Mouse (Mus musculus) c-Kit-negative CD71-positive TER-119-positive erythroid progenitor cells, embryonic 14.5 days (primary cell): ENCODE data around the gene Dock2.

ENCODE experiments used
- DNase-seq: peaks from one replicate; pipeline ENCODE4 v3.0.0-alpha.2; 2013; ENCODE audit warnings: low read depth, low spot score

Gene Dock2

DNA sequence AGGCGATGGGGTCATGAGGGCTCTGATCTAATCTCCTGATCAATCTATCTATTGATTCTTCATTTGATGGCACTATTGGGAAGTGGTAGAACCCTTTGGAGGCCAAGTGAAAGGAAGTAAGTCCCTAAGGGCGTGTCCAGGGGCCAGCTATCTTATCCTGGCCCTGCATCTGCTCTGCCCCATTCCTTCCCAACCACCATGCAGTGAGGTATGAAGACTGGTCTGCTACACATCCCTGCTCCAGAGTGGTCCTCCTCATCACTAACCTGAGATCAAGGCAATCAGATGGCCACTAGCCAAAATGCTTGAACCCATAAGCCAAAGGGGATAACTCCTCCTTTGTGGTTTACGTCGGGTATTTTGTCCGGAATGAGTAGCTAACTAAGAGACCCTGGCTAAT is 256.5 kb downstream of the Dock2 start:
- DNase-seq = no peak

DNA sequence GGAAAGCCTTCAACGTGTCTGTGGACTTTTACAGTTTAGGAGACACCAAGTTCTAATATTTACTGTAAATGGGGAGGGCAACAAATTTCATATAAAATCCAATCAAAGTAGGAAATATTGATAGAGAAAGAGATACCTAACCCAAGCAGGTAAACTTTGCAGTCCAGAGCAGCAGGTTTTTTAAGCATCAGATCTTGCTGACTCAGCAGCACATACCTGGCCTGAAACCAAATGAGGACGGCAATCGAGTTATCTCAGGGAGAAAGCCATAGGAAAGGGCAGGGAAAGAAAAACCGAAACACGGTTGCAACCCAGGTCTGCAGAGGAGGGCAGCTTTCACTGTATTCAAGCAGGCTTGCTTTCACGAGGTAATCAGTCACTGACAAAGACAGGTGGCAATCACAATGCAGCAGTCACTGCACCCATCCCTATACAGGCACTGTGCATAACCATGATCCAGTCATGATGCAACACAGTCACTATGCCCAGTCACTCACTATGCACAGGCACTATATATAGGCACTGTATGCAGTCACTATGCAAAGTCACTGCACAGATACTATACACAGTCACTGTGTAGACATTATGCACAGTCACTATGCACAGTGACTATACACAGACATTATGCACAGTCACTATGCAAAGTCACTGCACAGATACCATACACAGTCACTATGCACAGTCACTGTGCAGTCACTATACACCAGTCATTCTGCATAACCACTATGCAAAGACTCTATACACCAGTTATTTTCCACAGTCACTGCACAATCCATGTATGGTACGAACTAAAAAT is 258.4 kb downstream of the Dock2 start:
- no peak for DNase-seq

DNA sequence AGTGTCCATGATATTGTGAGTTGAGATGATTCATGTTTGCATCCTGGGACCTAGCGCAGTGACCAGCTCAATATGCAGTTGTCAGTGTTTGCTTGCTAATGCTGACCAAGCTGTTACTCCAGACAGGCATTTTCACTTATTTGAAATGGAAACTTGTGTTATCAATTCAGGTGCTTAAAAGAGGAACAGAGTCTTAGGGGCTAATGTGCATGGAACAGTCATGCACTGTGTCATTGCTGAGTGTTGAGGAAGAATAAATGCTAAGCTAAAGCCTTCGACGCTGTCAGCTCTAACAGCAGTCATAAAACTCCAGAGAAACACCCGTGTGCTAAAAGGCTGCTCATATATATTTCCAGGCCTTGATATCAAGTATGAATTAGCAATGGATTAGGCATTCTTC is 259.1 kb downstream of the Dock2 start:
- no peak for DNase-seq

DNA sequence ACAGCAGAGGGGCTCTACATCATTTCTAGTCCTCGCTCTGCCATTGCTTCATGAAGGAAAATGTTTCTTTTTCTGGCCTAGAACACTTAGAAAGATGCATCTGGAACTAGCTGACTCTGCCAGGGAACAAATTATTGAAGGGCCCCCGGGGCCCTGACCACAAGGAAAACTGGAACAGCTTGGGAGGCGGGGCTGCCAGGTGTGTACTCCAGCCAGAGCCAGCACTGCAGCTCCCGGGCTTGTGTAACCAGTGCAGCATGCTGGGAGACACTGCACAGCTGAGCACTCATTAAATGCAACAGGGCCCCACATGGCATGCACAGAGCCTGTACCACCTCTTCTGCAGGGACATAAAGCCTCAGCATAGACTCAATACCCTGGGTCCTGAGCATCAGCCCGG is 265.1 kb downstream of the Dock2 start:
- no peak for DNase-seq

DNA sequence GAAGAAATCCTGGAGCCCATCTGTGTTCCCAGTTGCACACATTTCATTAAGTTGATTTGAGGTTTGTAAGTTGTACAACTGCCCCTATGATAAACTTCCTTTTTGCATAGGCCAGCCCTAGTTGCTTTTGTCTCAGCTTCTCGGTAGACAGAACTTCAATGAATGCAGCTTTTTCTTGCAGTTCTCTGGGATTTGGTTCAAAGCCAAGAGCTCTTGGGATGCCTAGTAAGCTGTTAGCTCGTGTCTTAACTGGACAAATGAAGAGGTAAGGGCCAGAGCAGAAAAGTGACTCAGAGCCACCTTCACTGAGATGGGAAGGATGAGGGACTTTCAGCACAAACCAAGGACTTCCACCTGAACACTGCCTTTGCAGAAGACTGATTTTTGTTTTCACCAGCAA is 266.7 kb downstream of the Dock2 start:
- DNase-seq = no peak

DNA sequence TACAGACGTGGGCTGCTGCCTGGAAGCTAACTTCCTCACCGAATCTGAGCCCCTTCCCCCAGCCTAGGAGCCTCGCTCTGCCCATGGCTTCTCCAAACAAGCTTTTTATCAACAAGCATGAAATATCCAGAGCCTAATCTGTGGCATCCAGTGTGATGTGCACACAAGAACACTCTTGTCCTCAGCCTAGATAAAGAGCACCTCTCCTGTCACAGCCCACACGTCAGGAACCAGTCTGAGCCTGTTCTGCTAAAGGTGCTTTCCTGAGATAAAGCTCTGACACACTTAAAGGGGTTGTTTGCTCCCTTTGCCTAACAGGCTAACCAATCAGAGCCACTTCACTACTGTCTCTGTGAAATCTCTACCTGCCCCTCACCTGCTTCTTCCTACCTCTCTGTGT is 268.4 kb downstream of the Dock2 start:
- no peak for DNase-seq

DNA sequence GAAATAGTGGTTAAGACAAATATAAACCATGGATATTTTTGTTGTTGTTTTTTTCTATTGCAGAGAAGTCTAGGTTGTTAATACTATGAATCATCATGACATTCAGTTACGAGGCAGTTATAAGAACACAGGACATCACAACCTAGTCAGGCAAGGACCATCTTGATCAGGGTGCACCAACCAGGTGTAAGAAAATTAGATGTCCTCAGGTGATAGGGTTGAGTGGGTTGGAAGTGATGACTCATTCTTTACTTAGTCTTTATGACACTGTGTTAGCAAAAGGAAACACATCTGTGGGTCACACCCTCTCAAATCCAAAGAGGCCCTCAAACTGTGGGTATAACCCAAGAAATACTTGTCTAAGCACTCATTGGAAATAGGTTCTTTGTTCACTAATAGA is 277.3 kb downstream of the Dock2 start:
- DNase-seq = no peak

DNA sequence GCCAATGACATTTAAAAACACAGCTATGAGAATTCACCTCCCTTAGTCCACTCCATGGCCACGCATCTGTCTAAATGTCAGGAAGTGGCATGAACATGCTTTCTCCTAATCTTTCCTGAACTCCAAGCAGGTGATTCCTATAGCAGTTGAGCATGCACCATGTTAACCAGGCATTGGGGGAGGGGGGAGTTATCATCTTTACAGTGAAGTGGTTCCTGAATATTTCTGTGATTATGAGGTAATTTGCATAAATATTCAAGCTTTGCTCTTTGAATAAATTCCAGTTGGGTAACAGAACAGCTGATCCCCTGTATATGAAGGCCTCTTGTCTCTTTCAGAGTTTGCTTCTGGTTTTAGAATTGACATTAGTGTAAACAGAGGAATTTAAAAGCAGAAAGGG is 284.0 kb downstream of the Dock2 start:
- DNase-seq = no peak

DNA sequence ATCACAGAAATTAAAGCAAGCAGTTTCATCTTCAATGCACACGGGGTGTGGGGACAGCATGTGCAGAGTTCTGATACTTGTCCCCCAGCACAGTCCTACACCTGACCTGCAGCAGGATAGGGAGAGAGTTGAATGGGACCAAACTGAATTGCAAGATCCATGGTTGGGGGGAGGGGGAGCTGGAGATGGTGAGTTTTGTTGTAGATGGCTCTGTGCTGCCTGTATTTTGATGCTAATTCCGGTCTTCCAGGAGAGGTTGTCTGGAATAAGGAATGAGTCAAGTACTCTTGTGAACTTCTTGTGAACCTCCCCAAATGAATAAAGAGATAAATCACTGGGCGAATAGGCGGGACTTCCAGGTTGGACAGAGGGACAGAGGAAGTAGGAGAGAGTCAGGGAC is 289.0 kb downstream of the Dock2 start:
- no peak for DNase-seq

DNA sequence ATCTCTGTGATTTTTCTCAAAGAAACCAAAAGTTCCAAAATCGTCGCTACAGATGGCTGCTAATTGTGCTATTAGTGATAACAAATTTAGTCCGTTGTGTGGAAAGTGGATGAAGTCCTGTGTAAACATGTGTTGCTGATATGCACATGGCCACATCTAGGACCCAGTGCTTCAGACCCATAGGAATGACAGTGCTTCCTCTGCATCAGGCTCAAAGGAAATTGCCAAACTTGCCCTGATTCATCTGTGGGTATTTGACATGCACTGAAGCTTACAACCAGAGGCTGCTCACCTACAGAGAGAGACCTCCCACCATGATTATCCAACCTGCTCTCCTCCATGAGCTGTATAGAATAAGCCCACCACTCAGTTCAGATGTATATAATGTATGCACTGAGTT is 290.7 kb downstream of the Dock2 start:
- DNase-seq = no peak

DNA sequence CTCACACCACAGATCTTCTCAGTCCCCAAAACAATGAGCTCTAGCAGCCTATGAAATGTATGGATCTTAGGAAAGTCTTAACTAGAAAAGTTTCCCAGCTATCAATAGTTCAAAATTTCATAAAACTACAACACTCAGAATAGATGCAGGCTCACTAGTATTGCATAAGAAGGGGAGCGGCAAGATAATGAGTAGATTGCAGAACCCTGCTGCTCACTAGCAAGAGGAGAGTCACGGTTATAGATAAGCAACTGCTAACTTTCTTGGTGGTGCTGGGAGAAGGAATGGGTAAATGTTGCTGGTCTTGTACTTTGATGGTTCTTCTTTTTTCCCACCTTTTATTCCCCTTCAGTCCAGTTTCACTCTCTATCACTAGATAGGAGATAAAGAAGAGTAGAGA is 291.5 kb downstream of the Dock2 start:
- DNase-seq = no peak

DNA sequence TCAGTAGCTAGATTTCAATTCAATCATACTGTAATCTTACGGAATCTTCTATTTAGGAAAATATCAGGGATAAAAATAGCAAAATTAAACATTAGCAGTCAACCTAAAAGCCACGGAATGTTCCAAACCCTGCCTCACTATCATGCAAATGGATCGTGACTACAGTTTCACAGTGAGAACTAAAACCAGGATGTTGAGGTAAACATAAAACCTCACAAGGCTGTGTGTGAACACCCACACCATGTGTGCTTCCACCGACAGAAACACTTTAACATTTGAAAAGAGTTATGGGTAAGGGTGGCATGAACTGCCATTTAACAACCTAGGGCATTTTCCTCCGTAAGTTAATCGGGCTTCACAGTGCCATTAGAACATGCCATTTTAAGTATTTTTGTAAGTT is 294.1 kb downstream of the Dock2 start:
- DNase-seq = no peak

DNA sequence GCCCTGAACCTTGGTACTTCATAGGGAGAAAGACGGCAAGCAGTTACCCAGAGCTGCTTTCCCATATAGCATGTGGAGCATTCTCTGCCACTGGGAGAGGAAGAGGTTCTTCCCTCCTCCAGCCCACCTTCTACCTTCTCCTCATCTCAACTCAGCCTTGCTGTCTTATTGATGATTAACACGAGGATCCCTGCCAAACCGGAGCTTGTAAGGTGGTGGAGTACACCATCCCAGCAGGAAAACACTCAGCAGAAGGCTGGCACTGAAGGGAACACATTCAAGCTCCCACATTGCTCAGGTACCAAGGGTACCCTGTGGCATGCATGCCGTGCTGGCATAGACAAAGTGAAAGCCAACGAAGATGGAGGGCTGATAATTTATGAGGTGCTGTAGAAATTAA is 304.4 kb downstream of the Dock2 start:
- no peak for DNase-seq

DNA sequence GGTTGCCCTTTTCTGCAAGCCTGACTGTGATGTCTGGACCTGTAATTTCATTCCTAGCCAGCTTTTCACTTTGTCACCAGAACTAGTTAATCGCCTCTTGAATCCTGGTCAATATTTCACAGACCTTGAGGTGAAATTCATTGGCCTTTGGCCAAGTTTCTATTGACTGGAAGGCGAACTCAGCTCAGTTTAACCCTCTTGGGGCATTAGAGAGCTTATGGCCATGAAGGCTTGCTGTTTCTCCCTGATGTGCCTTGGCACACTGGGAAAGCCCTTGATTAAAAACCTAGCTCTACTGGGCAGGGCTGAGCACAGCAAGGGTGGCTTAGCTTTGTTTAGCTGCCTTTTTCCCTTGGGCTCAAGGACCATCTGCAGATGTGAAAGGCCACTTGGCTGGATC is 313.9 kb downstream of the Dock2 start:
- DNase-seq = no peak

DNA sequence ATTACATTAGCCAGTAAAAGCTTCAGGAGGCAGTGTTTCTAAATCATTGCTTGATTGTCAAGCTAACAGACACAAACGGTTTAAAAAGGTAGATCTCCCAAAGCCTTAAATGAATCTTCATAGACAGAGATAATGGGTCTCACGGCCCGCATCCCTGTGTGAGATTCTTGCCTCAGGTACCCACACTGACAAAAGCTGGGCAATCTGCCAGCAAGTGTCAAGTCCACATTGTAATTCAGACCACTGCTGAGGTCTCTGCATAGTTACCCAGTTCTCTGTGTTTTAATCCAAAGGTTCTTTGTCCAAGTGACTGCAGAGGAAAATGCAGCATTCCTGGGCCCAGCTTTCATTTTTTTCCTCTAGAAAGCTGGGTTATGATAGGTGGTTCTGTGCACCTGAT is 315.1 kb downstream of the Dock2 start:
- DNase-seq = no peak

DNA sequence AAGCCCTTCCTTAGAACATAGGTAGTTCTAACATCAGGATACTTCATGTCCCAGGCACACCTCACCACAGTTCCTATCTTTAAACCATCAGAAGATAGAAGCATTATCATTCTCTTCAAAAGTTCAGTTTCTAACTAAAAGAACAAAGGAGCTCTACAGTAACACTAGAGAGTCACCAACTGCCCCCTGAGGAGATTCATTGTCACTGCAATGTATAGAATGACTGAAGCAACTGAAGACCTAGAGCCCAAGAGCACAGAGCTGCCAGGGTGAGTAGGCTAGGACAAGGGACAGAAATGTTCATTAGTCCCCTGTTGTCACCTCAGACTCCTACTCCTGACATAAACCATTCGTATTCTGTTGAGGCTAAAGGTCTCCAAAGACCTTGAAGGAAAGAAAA is 316.6 kb downstream of the Dock2 start:
- no peak for DNase-seq

DNA sequence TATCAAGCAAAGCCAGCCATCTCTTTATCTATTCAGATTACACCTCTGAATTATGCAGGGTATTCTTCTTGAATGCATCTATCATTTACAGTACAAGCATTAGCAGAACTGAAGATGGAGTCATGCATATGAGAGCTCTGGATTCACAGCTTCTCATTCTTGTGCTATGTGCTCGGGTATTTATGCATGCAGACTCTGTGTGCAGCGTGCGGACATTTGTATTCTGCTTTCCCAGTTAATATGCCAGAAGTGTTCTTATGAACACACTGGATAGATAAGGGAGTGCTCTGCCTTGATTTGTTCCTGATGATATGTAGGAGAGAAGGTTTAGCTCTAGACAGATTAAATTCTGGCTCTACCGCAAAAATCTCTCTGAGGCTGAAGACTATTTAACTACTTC is 333.7 kb downstream of the Dock2 start:
- no peak for DNase-seq

DNA sequence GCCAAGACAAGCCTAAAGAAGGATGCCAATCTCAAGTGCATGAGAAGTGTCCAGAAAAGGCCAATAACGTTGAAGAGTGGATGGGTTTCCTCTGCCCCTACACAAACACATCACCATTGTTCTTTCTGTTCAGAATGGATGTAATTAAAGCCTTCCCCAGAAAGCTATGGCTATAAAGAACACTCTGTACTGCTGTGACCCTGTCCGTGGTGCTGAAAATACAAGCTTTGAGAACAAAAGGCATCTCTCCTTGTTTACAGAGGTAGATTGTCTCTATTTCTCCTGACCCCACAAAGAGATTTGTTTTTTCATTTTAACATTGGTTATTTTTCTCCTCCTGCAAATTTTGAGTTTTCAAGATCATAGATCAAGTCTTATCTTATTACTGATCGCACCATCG is 335.8 kb downstream of the Dock2 start:
- DNase-seq = no peak

DNA sequence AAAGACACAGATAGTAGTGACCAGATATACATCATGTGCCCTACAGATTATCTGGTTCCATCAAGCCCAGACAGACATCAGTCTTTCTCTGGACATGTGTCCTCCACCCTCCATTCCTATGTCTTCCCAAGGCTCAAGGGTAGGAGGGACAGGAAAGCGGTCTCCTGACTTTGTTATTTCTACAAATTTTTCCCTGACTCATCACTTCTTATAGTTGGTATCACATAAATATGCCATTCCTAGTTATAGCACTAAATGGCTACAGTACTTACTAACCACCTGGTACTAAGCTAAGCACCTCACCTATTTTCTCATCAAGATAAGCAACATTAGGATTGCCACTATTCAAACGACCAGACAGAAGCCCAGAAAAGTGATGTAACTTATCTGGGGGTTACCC is 345.3 kb downstream of the Dock2 start:
- DNase-seq = no peak

DNA sequence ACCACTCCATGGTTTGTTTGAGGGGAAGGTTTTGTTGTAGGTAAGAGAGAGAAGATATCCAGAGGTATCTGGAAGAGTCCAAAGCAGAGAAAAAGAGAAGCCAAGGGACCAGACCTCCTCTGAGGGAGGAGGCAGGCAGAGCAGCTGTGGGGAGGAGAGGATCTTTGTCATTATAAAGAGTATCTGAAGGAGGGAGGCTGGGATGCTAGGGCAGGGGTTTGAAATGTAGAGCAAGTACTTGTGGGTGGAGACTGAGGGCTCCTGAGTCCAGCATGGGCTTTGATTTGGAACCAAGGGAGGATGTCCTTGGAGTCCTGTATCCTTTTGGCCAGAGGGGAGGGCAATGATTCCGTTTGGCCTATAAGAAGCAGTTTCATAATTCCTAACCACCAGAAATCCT is 346.2 kb downstream of the Dock2 start:
- no peak for DNase-seq

DNA sequence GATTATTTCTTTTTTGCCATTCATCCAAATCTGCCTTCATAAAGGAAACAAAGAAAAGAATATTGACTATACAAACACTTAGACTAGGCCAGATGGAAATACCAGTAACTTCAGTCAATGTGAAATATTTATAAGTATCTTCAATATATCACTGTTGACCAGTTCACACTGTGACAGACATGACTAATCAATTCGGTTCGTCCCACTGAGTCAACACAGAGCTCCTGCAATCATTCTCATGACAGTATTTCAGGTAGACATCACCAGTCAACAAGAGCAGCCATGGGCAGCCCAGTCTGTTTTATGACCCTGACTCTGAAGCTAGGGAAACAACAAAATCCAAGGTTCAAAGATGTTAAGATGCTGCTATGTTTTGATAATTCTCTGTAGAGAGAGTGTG is 351.7 kb downstream of the Dock2 start:
- DNase-seq = no peak

DNA sequence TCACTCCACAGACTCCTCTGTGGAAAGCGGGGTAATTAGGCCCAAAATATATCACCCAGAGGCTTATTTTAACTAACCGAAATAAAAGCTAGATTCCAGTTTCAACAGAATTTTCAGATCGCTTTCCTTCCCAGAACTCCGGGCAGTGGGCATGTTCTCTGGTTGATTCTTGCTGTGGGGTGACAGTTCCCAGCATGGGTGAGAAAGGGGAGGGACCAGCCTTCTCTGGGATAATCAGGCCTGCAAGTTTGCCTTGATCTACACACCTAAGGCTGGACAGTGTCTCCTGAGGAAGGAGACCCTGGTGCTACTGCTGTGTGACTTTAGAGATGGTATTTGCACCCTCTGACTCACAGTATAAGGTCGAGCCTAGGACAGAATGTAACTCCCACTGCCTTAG is 352.3 kb downstream of the Dock2 start:
- no peak for DNase-seq

DNA sequence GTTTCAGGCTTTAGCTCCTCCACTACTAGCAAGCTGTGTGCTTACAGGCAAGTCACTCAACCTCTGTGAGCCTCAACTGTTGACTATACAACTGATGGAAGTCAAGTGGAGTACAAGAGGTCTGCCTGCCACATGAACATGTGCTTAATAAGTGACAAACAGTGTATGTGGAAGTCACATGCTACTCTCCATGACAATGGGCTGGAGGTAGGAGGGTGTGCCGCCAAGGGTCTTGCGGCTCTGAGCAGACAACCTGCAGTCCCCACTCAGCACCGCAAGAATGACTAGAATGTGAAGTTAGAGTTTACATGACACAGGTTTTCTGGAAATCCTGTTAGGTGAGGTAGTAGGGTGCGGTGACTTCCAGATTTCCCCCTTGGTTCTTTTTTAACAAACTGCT is 352.8 kb downstream of the Dock2 start:
- no peak for DNase-seq

DNA sequence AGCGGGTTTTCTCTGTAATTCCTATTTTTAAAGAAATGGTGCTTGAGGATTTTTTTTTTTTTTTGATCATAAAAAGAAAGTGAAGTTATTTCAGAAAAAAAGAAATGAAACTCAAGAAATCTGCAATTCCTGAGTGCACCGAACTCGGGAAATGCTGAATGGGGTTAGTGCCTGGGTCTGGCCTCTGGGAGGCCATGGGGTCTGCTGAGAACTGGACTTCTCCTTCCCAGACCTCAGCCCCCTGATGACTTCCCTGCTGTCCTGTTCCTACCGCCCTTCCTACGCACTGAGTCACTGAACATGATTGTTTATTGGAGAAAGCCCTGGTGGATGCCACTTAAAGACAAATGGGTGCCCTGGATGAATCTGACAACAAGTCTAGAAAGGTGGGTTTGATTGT is 356.5 kb downstream of the Dock2 start:
- DNase-seq = no peak
